Mouse (Mus musculus) adrenal gland, adult 10 weeks (tissue): ENCODE results near the gene Grtp1. TPM values are rescaled to one million over a fixed set of nuclear protein-coding genes. Genes with fewer than 3 reads are reported as not detected.

Experiments used
- polyA plus RNA-seq: library from polyadenylated mRNA; stranded (reverse); fragments of 350-450 nt; fragmentation: Illumina TruSeq; extraction: RNeasy Lipid Tissue Mini Kit (QIAGEN cat#74804); gene quantifications from one replicate; pipeline ENCODE4 v1.2.3, GENCODE M21; 2014; ENCODE audit warnings: low read depth, low replicate concordance

The Grtp1 gene
- 7.3 TPM for polyA plus RNA-seq

DNA sequence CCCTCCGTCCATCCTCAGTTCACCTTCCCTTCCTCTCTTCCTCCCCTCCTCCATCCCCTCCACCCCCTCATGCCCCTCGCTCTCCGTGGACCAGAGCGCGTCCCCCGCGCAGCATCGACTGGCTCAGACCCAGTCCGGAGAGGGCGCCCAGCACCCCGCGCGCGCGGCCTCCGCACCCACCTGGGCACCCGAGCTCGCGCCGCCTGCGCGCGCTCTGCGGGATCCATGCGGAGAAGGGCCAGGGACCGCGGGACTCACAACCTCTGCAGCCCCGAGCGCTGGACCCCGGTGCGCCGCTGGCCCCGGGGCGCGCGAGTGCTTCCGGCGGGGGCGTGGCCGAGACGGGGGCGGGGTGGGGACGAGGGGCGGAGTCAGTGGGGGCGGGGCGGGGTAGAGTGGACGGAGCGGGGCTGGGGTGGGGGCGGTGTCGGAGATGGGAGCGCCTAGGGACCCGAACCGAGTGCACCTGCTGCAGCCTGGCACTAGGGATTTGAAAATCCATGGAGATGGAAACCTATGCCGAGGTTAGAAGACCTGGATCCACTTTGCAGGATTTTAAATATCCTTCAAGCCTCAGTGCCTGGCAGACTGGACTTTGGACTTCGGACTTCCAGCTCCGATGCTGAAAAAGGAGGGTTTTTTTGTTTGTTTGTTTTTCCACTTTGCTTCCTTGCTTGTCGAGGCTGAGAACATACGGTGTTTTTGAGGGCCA, at the start of gene Grtp1:
Grtp1 (minus strand) TSS at position 320 of the 712 bp plus-strand sequence.

DNA sequence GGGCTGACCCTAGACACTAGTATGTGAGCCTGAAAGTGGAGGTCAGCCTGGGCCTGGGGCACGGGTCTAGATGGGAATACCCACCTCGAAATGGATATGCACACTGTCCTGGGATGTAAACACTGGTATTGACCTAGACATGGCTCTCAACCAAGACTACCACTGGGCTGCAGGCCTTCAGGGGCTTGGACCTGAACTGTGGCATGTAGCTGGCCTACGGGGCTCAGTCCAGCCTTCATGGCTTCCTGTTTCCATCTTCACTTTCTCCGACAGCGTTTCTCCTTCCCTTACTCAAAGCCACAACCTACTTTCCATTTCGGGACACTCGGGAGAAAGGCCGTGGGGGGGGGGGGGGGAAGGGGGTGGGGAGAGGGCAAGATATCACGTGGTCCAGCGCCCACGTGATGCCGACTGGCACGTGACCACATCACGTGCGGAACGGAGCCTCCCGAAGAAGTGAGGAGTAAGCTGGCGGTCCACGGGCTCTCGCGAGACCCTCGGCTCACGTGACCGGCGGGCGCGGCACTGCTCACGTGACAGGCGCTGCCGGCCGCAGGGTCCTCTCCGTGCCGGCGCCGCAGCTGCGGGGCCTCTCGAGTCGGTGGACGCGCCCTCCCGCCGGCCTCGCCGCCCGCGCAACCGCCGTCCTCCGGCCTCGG, 41.6 kb downstream of the Grtp1 start, which contains the start of gene Lamp1:
Lamp1 (plus strand) TSS at position 444 of the 659 bp plus-strand sequence.

Other genes with a start within 250 kb of the Grtp1 start
- not detected for gene F7, start 174.6 kb downstream of the Grtp1 start, polyA plus RNA-seq
- gene F10, start 163.3 kb downstream of the Grtp1 start, polyA plus RNA-seq = not detected
- not detected for gene Proz, start 139.7 kb downstream of the Grtp1 start, polyA plus RNA-seq
- 15.9 TPM for gene Pcid2, start 95.2 kb downstream of the Grtp1 start, polyA plus RNA-seq
- gene Cul4a, start 95.0 kb downstream of the Grtp1 start, polyA plus RNA-seq = 242 TPM
- 580 TPM for gene Lamp1, start 41.5 kb downstream of the Grtp1 start, polyA plus RNA-seq
- not detected for gene Adprhl1, start 53.5 kb upstream of the Grtp1 start, polyA plus RNA-seq
- gene Dcun1d2, start 87.5 kb upstream of the Grtp1 start, polyA plus RNA-seq = 24.9 TPM
- 20.1 TPM for gene Tmco3, start 87.6 kb upstream of the Grtp1 start, polyA plus RNA-seq
- gene Tfdp1, start 138.1 kb upstream of the Grtp1 start, polyA plus RNA-seq = 30.7 TPM
- not detected for gene Atp4b, start 196.2 kb upstream of the Grtp1 start, polyA plus RNA-seq
- not detected for gene Grk1, start 204.5 kb upstream of the Grtp1 start, polyA plus RNA-seq
- gene Tmem255b, start 234.6 kb upstream of the Grtp1 start, polyA plus RNA-seq = not detected